Mouse (Mus musculus) CH12.LX (cell line): ENCODE measurements around the gene Mfge8.

Source experiments
- CHD2 ChIP-seq: IDR thresholded peaks from 2 replicates; pipeline ENCODE4 v1.6.1; 2011; ENCODE audit warnings: low read length, improper control_type of control experiment
- E2F4 ChIP-seq: IDR thresholded peaks from 2 replicates; pipeline ENCODE4 v1.6.1; 2011; ENCODE audit warnings: low read depth, low read length, improper control_type of control experiment; ENCODE audit not compliant: insufficient replicate concordance
- POLR2A ChIP-seq: IDR thresholded peaks from 2 replicates; pipeline ENCODE4 v1.6.1; 2011; ENCODE audit warnings: low read depth, mild to moderate bottlenecking, improper control_type of control experiment, low read length
- POLR2AphosphoS2 ChIP-seq: IDR thresholded peaks from 2 replicates; pipeline ENCODE4 v1.6.1; 2011; ENCODE audit warnings: low read depth, low read length, improper control_type of control experiment
- SIN3A ChIP-seq: IDR thresholded peaks from 2 replicates; pipeline ENCODE4 v1.6.1; 2012; ENCODE audit warnings: low read length, improper control_type of control experiment, inconsistent platforms
- USF1 ChIP-seq: IDR thresholded peaks from 2 replicates; pipeline ENCODE4 v1.6.1; 2014; ENCODE audit warnings: low read depth, mild to moderate bottlenecking, inconsistent platforms, low read length, improper control_type of control experiment
- ZNF384 ChIP-seq: IDR thresholded peaks from 2 replicates; pipeline ENCODE4 v1.6.1; 2012; ENCODE audit warnings: low read depth, low read length, improper control_type of control experiment, inconsistent platforms

DNA sequence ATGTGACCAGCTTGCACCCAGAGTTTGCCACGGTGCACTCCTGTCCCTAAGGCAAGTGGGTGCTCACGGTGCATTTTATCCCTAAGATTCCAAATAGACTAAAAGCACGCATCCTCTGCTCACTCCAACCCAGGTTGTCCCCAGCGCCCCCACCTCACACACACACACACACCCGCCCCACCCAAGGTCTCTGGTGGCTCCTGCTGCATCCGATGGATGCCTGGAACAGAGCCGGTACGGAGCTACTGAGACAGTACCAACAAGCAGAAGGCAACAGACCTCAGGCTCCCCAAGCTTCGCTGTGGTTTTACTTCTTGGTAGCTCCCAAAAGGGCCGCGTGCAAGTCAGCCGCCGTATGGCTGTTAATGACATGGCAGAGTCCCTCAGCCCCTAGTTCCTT lies 18.5 kb downstream of the Mfge8 start:
- TF ChIP-seq E2F4 = no peak
- no peak for TF ChIP-seq POLR2AphosphoS2
- TF ChIP-seq ZNF384 = no peak
- TF ChIP-seq POLR2A = no peak
- no peak for TF ChIP-seq USF1
- no peak for TF ChIP-seq SIN3A
- TF ChIP-seq CHD2 = no peak
